Comparison of ENCODE assay signal across 21 mouse cellular contexts in the genomic region with DNA sequence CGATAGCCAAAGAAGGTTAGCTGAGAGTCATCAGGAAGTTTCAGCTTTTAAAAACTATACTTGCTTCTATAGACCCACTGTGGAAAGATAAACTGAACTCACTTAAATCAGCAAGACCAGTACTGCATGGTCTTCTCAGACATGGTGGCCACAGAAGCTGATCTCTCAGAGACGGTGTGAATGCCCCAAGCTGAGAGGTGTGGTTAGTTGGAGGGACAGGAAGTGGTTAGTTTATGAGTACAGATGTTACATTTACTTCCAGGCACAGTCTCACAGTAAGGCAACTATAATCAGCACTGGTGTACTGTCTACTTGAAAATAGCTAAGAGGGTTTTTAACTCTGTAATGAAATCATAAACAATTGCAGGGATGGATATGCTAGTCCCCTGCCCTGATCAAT.
DNase-seq lines count a peak whose midpoint lies in the region; ATAC-seq and TF ChIP-seq lines count a peak whose summit lies in the region.
"Had no signal": no experiment of that assay in that cellular context is flagged by ENCODE, and none has a peak within 500 bp of the region (broad histone marks: within the 10 kb centered on the region; RNA-seq: fewer than 3 reads in every experiment).

No protein-coding gene starts in this region.

- no peak overlapping the region for H3K4me3 ChIP-seq in liver, embryonic 13.5 days (replicated peaks)
- H3K4me3 ChIP-seq in G1E (ENCODE audit: low read depth, low read length) = no peak overlapping the region; the same call in 1 of the 2 replicates
- no peak overlapping the region for H3K4me3 ChIP-seq in heart, embryonic 10.5 days
- H3K4me3 ChIP-seq: embryonic facial prominence, embryonic 10.5 days; embryonic facial prominence, embryonic 12.5 days; forebrain, embryonic 13.5 days; forebrain, embryonic 15.5 days had no signal

- no peaks in the 10 kb centered on the region for H3K36me3 ChIP-seq in liver, embryonic 13.5 days
- peaks cover 14% of the 10 kb centered on the region for H3K36me3 ChIP-seq in G1E (replicated peaks)
- no peaks in the 10 kb centered on the region for H3K36me3 ChIP-seq in heart, embryonic 10.5 days
- H3K36me3 ChIP-seq: embryonic facial prominence, embryonic 10.5 days; embryonic facial prominence, embryonic 12.5 days; forebrain, embryonic 15.5 days had no signal

- DNase-seq in liver, embryonic 13.5 days = no peak
- no peak for DNase-seq in liver
- DNase-seq in 416B (ENCODE audit: low read depth) = peak; percentile 26
- peak; percentile 54 for DNase-seq in G1E (ENCODE audit: low spot score)
- DNase-seq in left cerebral cortex, adult 9 months (ENCODE audit: low spot score in 2 of 2) = no peak
- DNase-seq in heart, embryonic 10.5 days (ENCODE audit: low spot score) = no peak
- DNase-seq: adrenal gland, adult 8-10 months; adrenal gland, postnatal 14 days; adrenal gland, postnatal 36 days; cerebellum, adult 11-12 months; cerebellum, adult 2 months; cerebellum, adult 9-10 months; cerebellum, postnatal 10 days; cerebellum, postnatal 25 days; forebrain, postnatal 0 days had no signal

- H3K4me2 ChIP-seq in liver, embryonic 13.5 days = no peak overlapping the region
- H3K4me2 ChIP-seq: embryonic facial prominence, embryonic 12.5 days; forebrain, embryonic 13.5 days; forebrain, embryonic 15.5 days had no signal

- WGBS in liver, embryonic 13.5 days (ENCODE audit: insufficient replicate concordance) = 53% methylated on average over 2 of the region's 2 CpGs
- WGBS in heart, embryonic 10.5 days = 84% methylated on average over 2 of the region's 2 CpGs

- no peak overlapping the region for H3K9ac ChIP-seq in liver, embryonic 13.5 days
- H3K9ac ChIP-seq: embryonic facial prominence, embryonic 12.5 days; forebrain, embryonic 13.5 days; forebrain, embryonic 15.5 days; forebrain, postnatal 0 days had no signal

- no peaks in the 10 kb centered on the region for H3K9me3 ChIP-seq in liver, embryonic 13.5 days (replicated peaks)
- no peaks in the 10 kb centered on the region for H3K9me3 ChIP-seq in G1E (replicated peaks)
- H3K9me3 ChIP-seq in heart, embryonic 10.5 days = no peaks in the 10 kb centered on the region
- H3K9me3 ChIP-seq: embryonic facial prominence, embryonic 10.5 days; embryonic facial prominence, embryonic 12.5 days; forebrain, embryonic 13.5 days; forebrain, embryonic 15.5 days had no signal

- no peak overlapping the region for H3K27ac ChIP-seq in liver, embryonic 13.5 days
- no peak overlapping the region for H3K27ac ChIP-seq in heart, embryonic 10.5 days
- H3K27ac ChIP-seq: embryonic facial prominence, embryonic 10.5 days; embryonic facial prominence, embryonic 12.5 days; forebrain, embryonic 13.5 days; forebrain, embryonic 15.5 days had no signal

- no peaks in the 10 kb centered on the region for H3K4me1 ChIP-seq in liver, embryonic 13.5 days (replicated peaks)
- H3K4me1 ChIP-seq in G1E (ENCODE audit: insufficient read depth, low read depth, low read length) = peaks cover 39% of the 10 kb centered on the region
- H3K4me1 ChIP-seq in heart, embryonic 10.5 days = no peaks in the 10 kb centered on the region
- H3K4me1 ChIP-seq: embryonic facial prominence, embryonic 10.5 days; embryonic facial prominence, embryonic 12.5 days; forebrain, embryonic 15.5 days had no signal

- H3K27me3 ChIP-seq in liver, embryonic 13.5 days = no peaks in the 10 kb centered on the region
- no peaks in the 10 kb centered on the region for H3K27me3 ChIP-seq in G1E (ENCODE audit: insufficient read depth, low read length)
- H3K27me3 ChIP-seq in heart, embryonic 10.5 days (ENCODE audit: insufficient read depth, poor library complexity, severe bottlenecking) = no peaks in the 10 kb centered on the region
- H3K27me3 ChIP-seq: embryonic facial prominence, embryonic 12.5 days; forebrain, embryonic 13.5 days; forebrain, embryonic 15.5 days; Patski had no signal

- no peak for TF ChIP-seq CTCF in G1E (IDR thresholded peaks at IDR 0.05; ENCODE audit: low read depth, low read length)

- ATAC-seq in liver, embryonic 13.5 days (ENCODE audit: low read depth) = peak; percentile 12; the same call in 1 of the 2 replicates
- peak; percentile 95 for ATAC-seq in G1E (ENCODE audit: extremely low read depth, insufficient number of reproducible peaks, low FRiP score, poor library complexity, severe bottlenecking)
- ATAC-seq: activated CD4-positive, CD25-positive, alpha-beta regulatory T cell, adult 4 months; forebrain, embryonic 13.5 days; forebrain, embryonic 15.5 days; forebrain, postnatal 0 days; Patski had no signal

Comparison
In these comparisons a context has a peak if more than half of its experiments do, and no peak if none do; other contexts are left out.
1. DNase-seq: peak in 416B (single experiment) and G1E (single experiment); none in liver, embryonic 13.5 days (single experiment), liver (single experiment), left cerebral cortex, adult 9 months (0 of 2) and heart, embryonic 10.5 days (single experiment).